Mouse (Mus musculus) kidney, postnatal 36 days (tissue): ENCODE measurements around the gene Slf2.

ENCODE experiments used
- DNase-seq, 2 experiments: peaks; one replicate each; pipeline ENCODE4 v3.0.0; 2021 to 2022; ENCODE audit warnings: mixed read lengths in 2 of 2

The Slf2 gene

GRCm38 (mm10) chr19:45013581-45014225 is 82.8 kb downstream of the Slf2 start:
- DNase-seq: no peak

GRCm38 (mm10) chr19:45014335-45014971 is 83.5 kb downstream of the Slf2 start, which contains the start of gene Lzts2:
Lzts2 (plus strand) TSS chr19:45014414.
- DNase-seq: peak in 1 of 2 experiments; percentile 45

- DNase-seq: peak; percentile 86 to 90
Observed at GRCm38 (mm10) chr19:45014981-45015402, 84.0 kb downstream of the Slf2 start.

GRCm38 (mm10) chr19:45015518-45016281 is 84.7 kb downstream of the Slf2 start:
- peak; percentile 78 to 82 for DNase-seq

GRCm38 (mm10) chr19:45016341-45017215 is 85.6 kb downstream of the Slf2 start:
- DNase-seq: peak; percentile 94

GRCm38 (mm10) chr19:45017216-45017771 is 86.3 kb downstream of the Slf2 start:
- DNase-seq: peak; percentile 90 to 94

GRCm38 (mm10) chr19:45017909-45018308 is 87.0 kb downstream of the Slf2 start:
- DNase-seq: peak; percentile 88 to 92

GRCm38 (mm10) chr19:45018351-45018831 is 87.4 kb downstream of the Slf2 start:
- DNase-seq: peak; percentile 19 to 42

- peak; percentile 69 to 74 for DNase-seq
Observed at GRCm38 (mm10) chr19:45020348-45020747, 89.4 kb downstream of the Slf2 start.

- DNase-seq: no peak
Observed at GRCm38 (mm10) chr19:45021362-45021761, 90.4 kb downstream of the Slf2 start.

GRCm38 (mm10) chr19:45023993-45024392 is 93.0 kb downstream of the Slf2 start:
- no peak for DNase-seq

GRCm38 (mm10) chr19:45024775-45025174 is 93.8 kb downstream of the Slf2 start:
- no peak for DNase-seq

GRCm38 (mm10) chr19:45025937-45026568 is 95.1 kb downstream of the Slf2 start:
- DNase-seq: no peak

GRCm38 (mm10) chr19:45026958-45027670 is 96.2 kb downstream of the Slf2 start:
- no peak for DNase-seq

- no peak for DNase-seq
Observed at GRCm38 (mm10) chr19:45027848-45028247, 96.9 kb downstream of the Slf2 start.

GRCm38 (mm10) chr19:45028746-45029145 is 97.8 kb downstream of the Slf2 start:
- DNase-seq: no peak

- DNase-seq: no peak
Observed at GRCm38 (mm10) chr19:45029571-45029970, 98.6 kb downstream of the Slf2 start.

- DNase-seq: peak; percentile 62 to 87
Observed at GRCm38 (mm10) chr19:45030111-45030510, 99.2 kb downstream of the Slf2 start.

- DNase-seq: peak; percentile 89 to 91
Observed at GRCm38 (mm10) chr19:45030746-45031693, 100.1 kb downstream of the Slf2 start.

GRCm38 (mm10) chr19:45031780-45032179 is 100.8 kb downstream of the Slf2 start:
- DNase-seq: peak; percentile 81 to 87
